Mouse (Mus musculus) heart, adult 2 months (tissue): ENCODE data around the gene Smco3. TPM values are rescaled to one million over a fixed set of nuclear protein-coding genes. Genes with fewer than 3 reads are reported as not detected.

Experiments used
- DNase-seq, 2 experiments: peaks; one replicate each; pipeline ENCODE4 v3.0.0; 2021
- H3K27ac ChIP-seq: fragments of 200-600 bp; 2 replicates; pipeline ENCODE4 v1.8.1; 2022
- H3K27me3 ChIP-seq: fragments of 200-500 bp; 2 replicates; pipeline ENCODE4 v1.6.1; 2012; ENCODE audit warnings: mild to moderate bottlenecking, low read length, inconsistent platforms, mixed read lengths; ENCODE audit not compliant: control insufficient read depth, insufficient read depth
- H3K36me3 ChIP-seq: fragments of 200-500 bp; 2 replicates; pipeline ENCODE4 v1.6.1; 2012; ENCODE audit warnings: low read length, inconsistent platforms; ENCODE audit not compliant: control insufficient read depth, insufficient read depth
- H3K4me1 ChIP-seq: fragments of 200-500 bp; 2 replicates; pipeline ENCODE4 v1.6.1; 2011; ENCODE audit warnings: low read length; ENCODE audit not compliant: control insufficient read depth, insufficient read depth
- H3K4me3 ChIP-seq: fragments of 200-600 bp; 2 replicates; pipeline ENCODE4 v1.8.1; 2022
- H3K79me2 ChIP-seq: fragments of 200-500 bp; replicated peaks from 2 replicates; pipeline ENCODE4 v1.6.1; 2012; ENCODE audit warnings: mild to moderate bottlenecking, inconsistent platforms, low read length, moderate library complexity, mixed read lengths; ENCODE audit not compliant: control insufficient read depth, insufficient read depth
- H3K9ac ChIP-seq: fragments of 200-500 bp; 2 replicates; pipeline ENCODE4 v1.6.1; 2012; ENCODE audit warnings: low read depth, mild to moderate bottlenecking, control low read depth, inconsistent platforms, low read length, mixed read lengths
- CTCF ChIP-seq: fragments of 200-600 bp; IDR thresholded peaks from 2 replicates; pipeline ENCODE4 v1.8.1; 2022; ENCODE audit warnings: antibody characterized with exemption, mild to moderate bottlenecking, moderate library complexity
- EP300 ChIP-seq: fragments of 200-500 bp; IDR thresholded peaks from 2 replicates; pipeline ENCODE4 v1.6.1; 2011; ENCODE audit warnings: low read depth, low read length, control low read depth; ENCODE audit not compliant: insufficient read depth
- POLR2A ChIP-seq: fragments of 200-500 bp; IDR thresholded peaks from 2 replicates; pipeline ENCODE4 v1.6.1; 2011; ENCODE audit warnings: mild to moderate bottlenecking, low read depth, low read length, control low read depth; ENCODE audit not compliant: insufficient read depth
- WGBS: fragments of 180-500 bp; shearing (Covaris S2); methylation state at CpG from one replicate; pipeline ENCODE4 v1.1.7; 2018; 5-methylcytosine and 5-hydroxymethylcytosine counted together
- intact Hi-C: fragments of 180-260 bp; cut with DNase I; formaldehyde crosslinking; loops from one replicate; pipeline ENCODE4 v1.15.1; 2025
- polyA plus RNA-seq: library from polyadenylated mRNA; depleted of rRNA; stranded (reverse); fragments of >200 nt; gene quantifications from 2 replicates; pipeline ENCODE4 v1.2.3, GENCODE M21; 2012
- total RNA-seq, 2 experiments: library from RNA; stranded (reverse); gene quantifications; 2 replicates each; pipeline ENCODE4 v1.2.3; 2021

Smco3 gene
- total and polyA plus RNA-seq, 3 experiments, result 0.04 TPM; not detected in 2

GRCm38 (mm10) chr6:136852348-136852747 is 17.1 kb upstream of the Smco3 start:
- Histone ChIP-seq H3K4me1 (peaks cover 4% of the 10 kb centered on the region), H3K27ac (no peak overlapping the region), H3K4me3 (no peak overlapping the region), H3K36me3 (no peaks in the 10 kb centered on the region), H3K9ac (no peak overlapping the region), H3K79me2 (no peaks in the 10 kb centered on the region), H3K27me3 (no peaks in the 10 kb centered on the region)
- 79% methylated on average over 4 of the region's 4 CpGs for WGBS
- TF ChIP-seq POLR2A (no peak), EP300 (no peak), CTCF (no peak)
- intact Hi-C loops, result loop anchor here (2.0 kb wide), 1 partner anchor 22 kb away; no protein-coding TSS in a partner anchor
- no peak for DNase-seq

DNA sequence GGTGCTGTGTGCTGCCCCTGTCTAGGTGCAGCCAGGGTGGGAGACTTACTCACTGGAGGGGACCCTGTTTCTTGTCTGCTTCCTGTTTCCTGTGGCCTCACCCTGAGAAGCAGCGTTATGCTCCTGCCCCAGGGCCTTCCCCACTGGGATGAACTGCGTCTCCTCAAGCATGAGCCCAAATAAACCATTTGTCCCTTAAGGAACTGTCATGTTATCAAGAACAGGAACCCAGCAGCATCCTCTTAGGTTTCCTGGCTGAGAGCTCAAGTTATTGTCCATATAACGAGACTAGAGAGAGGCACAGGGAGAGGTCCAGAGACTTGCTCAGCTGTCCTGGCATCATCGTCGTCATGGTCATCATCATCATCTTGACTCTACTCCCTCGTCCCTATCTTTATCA is 15.0 kb upstream of the Smco3 start:
- intact Hi-C loops, result no loop called here
- Histone ChIP-seq H3K4me3 (no peak overlapping the region), H3K27ac (no peak overlapping the region), H3K79me2 (no peaks in the 10 kb centered on the region), H3K4me1 (peaks cover 2% of the 10 kb centered on the region), H3K36me3 (no peaks in the 10 kb centered on the region), H3K9ac (no peak overlapping the region), H3K27me3 (no peaks in the 10 kb centered on the region)
- no peak for DNase-seq
- WGBS, result 42% methylated on average over 6 of the region's 6 CpGs
- TF ChIP-seq CTCF, result no peak
- TF ChIP-seq EP300, result no peak
- TF ChIP-seq POLR2A, result no peak

DNA sequence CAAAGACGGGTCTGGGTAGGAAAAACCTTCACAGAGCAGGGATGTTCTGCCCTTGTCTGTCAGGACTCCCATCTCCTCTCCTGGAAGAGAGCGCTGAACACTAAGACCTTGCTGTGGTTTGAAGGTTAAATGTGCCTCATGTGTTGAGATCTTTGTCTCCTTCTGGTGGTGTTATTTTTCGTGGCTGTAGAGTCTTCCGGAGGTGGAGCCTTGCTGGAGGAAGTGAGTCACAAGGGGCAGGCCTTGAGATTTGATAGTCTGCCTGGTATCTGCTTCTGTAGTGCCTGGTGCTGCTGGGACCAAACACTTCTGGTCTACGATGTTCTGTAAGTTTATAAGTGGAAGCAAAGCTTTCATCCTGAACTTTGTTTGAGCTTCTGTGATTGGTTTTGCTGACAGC is 13.7 kb upstream of the Smco3 start:
- TF ChIP-seq CTCF (no peak), EP300 (no peak), POLR2A (no peak)
- intact Hi-C loops, result no loop called here
- no peaks in the 10 kb centered on the region for H3K36me3 ChIP-seq
- no peak for DNase-seq
- H3K9ac ChIP-seq, result no peak overlapping the region
- H3K4me3 ChIP-seq, result no peak overlapping the region
- WGBS, result 84% methylated on average over 5 of the region's 5 CpGs
- H3K79me2 ChIP-seq, result no peaks in the 10 kb centered on the region
- no peaks in the 10 kb centered on the region for H3K27me3 ChIP-seq
- H3K27ac ChIP-seq, result no peak overlapping the region
- no peaks in the 10 kb centered on the region; the same call in 1 of the 2 replicates for H3K4me1 ChIP-seq

DNA sequence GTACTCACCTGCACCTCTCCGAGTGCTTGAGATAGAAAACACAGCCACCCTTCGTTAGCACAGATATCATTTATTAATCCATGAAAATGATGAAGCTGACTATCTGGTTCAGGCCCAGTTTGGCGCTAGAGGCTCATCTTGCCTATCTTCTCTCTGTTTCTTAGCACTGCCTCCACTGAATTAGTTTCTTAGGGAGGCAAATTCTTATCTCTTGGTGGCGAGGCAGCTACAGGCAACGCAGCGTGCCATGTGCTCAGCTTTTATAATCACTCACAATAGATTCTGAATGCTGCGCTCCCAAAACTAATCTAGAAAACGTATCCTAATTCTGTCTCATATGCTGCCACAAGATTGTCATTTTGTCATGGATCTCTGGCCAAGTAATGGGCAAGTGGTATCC is 13.1 kb upstream of the Smco3 start:
- H3K9ac ChIP-seq, result no peak overlapping the region
- no peak for DNase-seq
- no peak overlapping the region for H3K4me3 ChIP-seq
- no peak overlapping the region for H3K27ac ChIP-seq
- intact Hi-C loops, result no loop called here
- no peak for TF ChIP-seq EP300
- TF ChIP-seq CTCF, result no peak
- TF ChIP-seq POLR2A, result no peak
- WGBS, result 89% methylated on average over 8 of the region's 8 CpGs
- H3K79me2 ChIP-seq, result no peaks in the 10 kb centered on the region
- H3K27me3 ChIP-seq, result no peaks in the 10 kb centered on the region
- no peaks in the 10 kb centered on the region for H3K36me3 ChIP-seq
- no peaks in the 10 kb centered on the region; the same call in 1 of the 2 replicates for H3K4me1 ChIP-seq

DNA sequence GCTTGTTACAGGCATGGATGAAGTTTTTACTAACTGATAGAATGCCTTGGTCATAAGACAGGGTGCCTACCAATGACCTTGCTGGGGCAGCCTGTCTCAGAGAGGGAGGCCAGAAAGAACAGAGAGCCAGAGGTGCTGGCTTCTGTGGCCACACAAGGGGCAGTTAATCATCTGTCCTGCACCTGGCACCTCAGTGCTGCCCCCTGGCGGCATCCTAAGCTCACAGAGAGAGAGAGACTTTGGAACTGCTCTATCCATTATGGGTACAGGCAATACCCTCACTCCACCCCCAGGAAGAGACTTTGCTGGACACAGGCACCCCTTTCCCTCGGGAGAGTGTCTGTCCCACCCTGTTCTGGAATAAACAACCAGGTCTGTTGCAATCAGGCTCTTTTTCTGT is 12.5 kb upstream of the Smco3 start:
- Histone ChIP-seq H3K27ac (no peak overlapping the region), H3K4me1 (no peaks in the 10 kb centered on the region; the same call in 1 of the 2 replicates), H3K4me3 (no peak overlapping the region), H3K79me2 (no peaks in the 10 kb centered on the region), H3K27me3 (no peaks in the 10 kb centered on the region), H3K36me3 (no peaks in the 10 kb centered on the region), H3K9ac (no peak overlapping the region)
- DNase-seq, result peak; percentile 59 to 70
- intact Hi-C loops, result no loop called here
- 28% methylated on average over 2 of the region's 2 CpGs for WGBS
- TF ChIP-seq CTCF (peak; percentile 83), POLR2A (no peak)

DNA sequence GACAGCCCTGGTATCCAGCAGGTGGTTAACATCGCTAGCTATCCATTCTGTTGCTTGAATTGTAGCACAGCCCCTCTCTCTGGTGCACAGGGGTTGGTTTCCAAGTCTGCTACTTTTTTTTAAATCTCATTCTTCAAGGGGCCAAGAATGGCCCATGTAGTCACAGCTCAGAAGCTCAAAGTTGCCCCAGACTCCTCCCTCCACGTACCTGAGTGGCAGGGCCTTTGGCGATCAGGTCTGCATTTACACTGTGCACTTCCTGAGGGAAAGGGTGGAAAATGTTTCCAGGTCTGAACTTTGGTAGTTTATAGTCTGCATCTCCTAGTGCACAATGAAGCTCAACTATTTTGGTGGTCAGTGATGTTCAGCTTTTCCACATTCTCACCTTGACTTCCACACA is 12.0 kb upstream of the Smco3 start:
- WGBS, result 88% methylated on average over 3 of the region's 3 CpGs
- no peaks in the 10 kb centered on the region for H3K4me1 ChIP-seq
- no peak for DNase-seq
- intact Hi-C loops, result no loop called here
- H3K27ac ChIP-seq, result no peak overlapping the region
- H3K36me3 ChIP-seq, result no peaks in the 10 kb centered on the region
- H3K9ac ChIP-seq, result no peak overlapping the region
- TF ChIP-seq EP300 (no peak), POLR2A (no peak), CTCF (no peak)
- H3K4me3 ChIP-seq, result no peak overlapping the region
- H3K79me2 ChIP-seq, result no peaks in the 10 kb centered on the region
- H3K27me3 ChIP-seq, result no peaks in the 10 kb centered on the region
